ENCODE assay signal across 20 mouse cellular contexts in genomic region chr8:70851837-70852236, GRCm38 (mm10). TPM values are rescaled to one million over a fixed set of nuclear protein-coding genes. Genes with fewer than 3 reads are reported as not detected.
DNase-seq lines count a peak whose midpoint lies in the region; ATAC-seq lines count a peak whose summit lies in the region.
"Had no signal": no experiment of that assay in that cellular context is flagged by ENCODE, and none has a peak within 500 bp of the region (broad histone marks: within the 10 kb centered on the region; RNA-seq: fewer than 3 reads in every experiment).

No protein-coding gene starts in this region.

- H3K9ac ChIP-seq in liver, embryonic 12.5 days, result 0 out of 2 replicates have a peak overlapping the region, but pooled peaks have one; percentile 29
- H3K9ac ChIP-seq in intestine, embryonic 15.5 days, result peak overlapping the region; percentile 5; the same call in 1 of the 2 replicates
- peak overlapping the region; percentile 50 for H3K9ac ChIP-seq in limb, embryonic 13.5 days

- H3K27ac ChIP-seq in liver, embryonic 12.5 days, result no peak overlapping the region
- no peak overlapping the region for H3K27ac ChIP-seq in intestine, embryonic 15.5 days
- H3K27ac ChIP-seq in limb, embryonic 13.5 days, result peak overlapping the region; percentile 15; the same call in 1 of the 2 replicates
- H3K27ac ChIP-seq: gastrocnemius, adult 2 months; kidney, postnatal 0 days; layer of hippocampus, adult 2 months; left cerebral cortex, adult 2 months had no signal

- no peaks in the 10 kb centered on the region for H3K9me3 ChIP-seq in liver, embryonic 12.5 days (replicated peaks)
- H3K9me3 ChIP-seq in intestine, embryonic 15.5 days, result no peaks in the 10 kb centered on the region
- no peaks in the 10 kb centered on the region for H3K9me3 ChIP-seq in limb, embryonic 13.5 days
- H3K9me3 ChIP-seq: megakaryocyte, embryonic 14.5 days had no signal

- no peak overlapping the region for H3K4me2 ChIP-seq in liver, embryonic 12.5 days
- no peak overlapping the region for H3K4me2 ChIP-seq in intestine, embryonic 15.5 days (replicated peaks)
- H3K4me2 ChIP-seq in limb, embryonic 13.5 days (replicated peaks), result no peak overlapping the region

- 38% methylated on average over 6 of the region's 6 CpGs for WGBS in liver, embryonic 12.5 days (ENCODE audit: insufficient replicate concordance)
- WGBS in intestine, embryonic 15.5 days, result 40% methylated on average over 6 of the region's 6 CpGs
- WGBS in limb, embryonic 13.5 days, result 26% methylated on average over 6 of the region's 6 CpGs

- ATAC-seq in liver, embryonic 12.5 days, result no peak
- 0 out of 2 replicates have a peak, but pooled peaks have one; percentile 7 for ATAC-seq in intestine, embryonic 15.5 days
- ATAC-seq in limb, embryonic 13.5 days (ENCODE audit: low FRiP score, low read depth), result peak; percentile 24; the same call in 1 of the 2 replicates

- H3K4me3 ChIP-seq in liver, embryonic 12.5 days, result no peak overlapping the region
- H3K4me3 ChIP-seq in intestine, embryonic 15.5 days (replicated peaks), result no peak overlapping the region
- no peak overlapping the region for H3K4me3 ChIP-seq in limb, embryonic 13.5 days
- H3K4me3 ChIP-seq: gastrocnemius, adult 2 months; layer of hippocampus, adult 2 months; left cerebral cortex, adult 2 months; megakaryocyte, embryonic 14.5 days had no signal

- H3K4me1 ChIP-seq in liver, embryonic 12.5 days, result peaks cover 29% of the 10 kb centered on the region
- peaks cover 10% of the 10 kb centered on the region for H3K4me1 ChIP-seq in intestine, embryonic 15.5 days (replicated peaks)
- peaks cover 22% of the 10 kb centered on the region for H3K4me1 ChIP-seq in limb, embryonic 13.5 days

- H3K27me3 ChIP-seq in liver, embryonic 12.5 days (replicated peaks), result peaks cover 91% of the 10 kb centered on the region
- no peaks in the 10 kb centered on the region for H3K27me3 ChIP-seq in intestine, embryonic 15.5 days (replicated peaks)
- H3K27me3 ChIP-seq in limb, embryonic 13.5 days, result peaks cover 4% of the 10 kb centered on the region

- no peaks in the 10 kb centered on the region for H3K36me3 ChIP-seq in liver, embryonic 12.5 days
- H3K36me3 ChIP-seq in intestine, embryonic 15.5 days, result no peaks in the 10 kb centered on the region
- peaks cover 6% of the 10 kb centered on the region; the same call in 1 of the 2 replicates for H3K36me3 ChIP-seq in limb, embryonic 13.5 days

- DNase-seq in heart, adult 11 months, result peak; percentile 91
- no peak for DNase-seq in heart, adult 8-10 months (ENCODE audit: low spot score)
- DNase-seq in liver, result no peak
- DNase-seq in left cerebral cortex, adult 9 months (ENCODE audit: low spot score in 2 of 2), result no peak
- DNase-seq: adrenal gland, postnatal 14 days; cerebellum, adult 11-12 months; cerebellum, postnatal 25 days; gastrocnemius, adult 2 months; heart, postnatal 14 days; lung, postnatal 14 days; thymus, postnatal 36 days had no signal

RNA-seq across cellular contexts. Expression of gene Kcnn1, which starts 11.2 kb away (rescaled TPM):
- total RNA-seq in heart, adult 8-10 months (2022), result 10 to 100 TPM; 12.5 to 14.4 (median 13.2) TPM
- polyA plus RNA-seq in liver, embryonic 12.5 days (2016; fragmentation: Nextera tagmentation; extraction: Ambion mirVana), result 0.55 and 0.72 TPM in 2 replicates
- polyA plus RNA-seq in intestine, embryonic 15.5 days (2015; fragmentation: Nextera tagmentation; extraction: Ambion mirVana), result 2.0 TPM in 2 replicates
- 2.9 and 4.3 TPM in 2 replicates for polyA plus RNA-seq in limb, embryonic 13.5 days (2015; fragmentation: Nextera tagmentation; extraction: Ambion mirVana)
- total RNA-seq: neutrophil, adult 5-6 weeks had no signal

RNA-seq across cellular contexts. Expression of gene Arrdc2, which starts 12.3 kb away (rescaled TPM):
- 10 to 100 TPM in 3 of 4 experiments, 1 to 10 TPM in 1; 7.9 to 23.0 (median 13.6) TPM for total RNA-seq in heart, adult 8-10 months (2022)
- 16.1 and 17.8 TPM in 2 replicates for polyA plus RNA-seq in liver, embryonic 12.5 days (2016; fragmentation: Nextera tagmentation; extraction: Ambion mirVana)
- polyA plus RNA-seq in intestine, embryonic 15.5 days (2015; fragmentation: Nextera tagmentation; extraction: Ambion mirVana), result 7.5 TPM in 2 replicates
- polyA plus RNA-seq in limb, embryonic 13.5 days (2015; fragmentation: Nextera tagmentation; extraction: Ambion mirVana), result 6.1 and 6.2 TPM in 2 replicates

RNA-seq across cellular contexts. Expression of gene Ccdc124, which starts 21.9 kb away (rescaled TPM):
- total RNA-seq in heart, adult 8-10 months (2022), result 10 to 100 TPM; 37.9 to 47.4 (median 45.7) TPM
- polyA plus RNA-seq in liver, embryonic 12.5 days (2016; fragmentation: Nextera tagmentation; extraction: Ambion mirVana), result 78.8 and 81.1 TPM in 2 replicates
- polyA plus RNA-seq in intestine, embryonic 15.5 days (2015; fragmentation: Nextera tagmentation; extraction: Ambion mirVana), result 89.4 and 90.7 TPM in 2 replicates
- 113 and 117 TPM in 2 replicates for polyA plus RNA-seq in limb, embryonic 13.5 days (2015; fragmentation: Nextera tagmentation; extraction: Ambion mirVana)

RNA-seq across cellular contexts. Expression of gene Slc5a5, which starts 40.7 kb away (rescaled TPM):
- not detected for total RNA-seq in heart, adult 8-10 months (2022)
- polyA plus RNA-seq in liver, embryonic 12.5 days (2016; fragmentation: Nextera tagmentation; extraction: Ambion mirVana), result 0.08 and 0.11 TPM in 2 replicates
- 0.34 and 0.40 TPM in 2 replicates for polyA plus RNA-seq in intestine, embryonic 15.5 days (2015; fragmentation: Nextera tagmentation; extraction: Ambion mirVana)
- 0.39 and 0.45 TPM in 2 replicates for polyA plus RNA-seq in limb, embryonic 13.5 days (2015; fragmentation: Nextera tagmentation; extraction: Ambion mirVana)
- total RNA-seq: adrenal gland, postnatal 14 days; gastrocnemius, adult 2 months; liver, adult 2 months; neutrophil, adult 5-6 weeks had no signal
- polyA plus RNA-seq: liver, adult 2 months had no signal

RNA-seq across cellular contexts. Expression of gene Il12rb1, which starts 43.6 kb away (rescaled TPM):
- total RNA-seq in heart, adult 8-10 months (2022), result under 1 TPM in 2 of 4 experiments, not detected in 2; 0.16 to 0.49 TPM
- 0.18 and 0.22 TPM in 2 replicates for polyA plus RNA-seq in liver, embryonic 12.5 days (2016; fragmentation: Nextera tagmentation; extraction: Ambion mirVana)
- 0.29 and 0.40 TPM in 2 replicates for polyA plus RNA-seq in intestine, embryonic 15.5 days (2015; fragmentation: Nextera tagmentation; extraction: Ambion mirVana)
- 0.06 TPM in 1 of 2 replicates, not detected in the other for polyA plus RNA-seq in limb, embryonic 13.5 days (2015; fragmentation: Nextera tagmentation; extraction: Ambion mirVana)
- total RNA-seq: adrenal gland, postnatal 14 days; gastrocnemius, adult 2 months had no signal
